Mouse (Mus musculus): Measurements from ENCODE around the gene Samsn1. TPM values are rescaled to one million over a fixed set of nuclear protein-coding genes. Genes with fewer than 3 reads are reported as not detected.
"Not testable (repeated sequence)": the region's sequence is repeated elsewhere in the genome, so short reads cannot be mapped to it uniquely, and the experiment has no call there.

The Samsn1 gene
- total RNA-seq, 2 experiments from 2014 or later: 0.16 to 0.18 TPM

- intact Hi-C loops (cut with DNase I; ENCODE audit: low total_unique reads); DNase-seq: not testable (repeated sequence)
Observed at GRCm38 (mm10) chr16:75826949-75827348, 195.1 kb downstream of the Samsn1 start.

GRCm38 (mm10) chr16:75826498-75826897 is 195.6 kb downstream of the Samsn1 start:
- intact Hi-C loops (cut with DNase I; ENCODE audit: low total_unique reads): no loop called here
- no peak for DNase-seq

GRCm38 (mm10) chr16:75823226-75823625 is 198.9 kb downstream of the Samsn1 start:
- DNase-seq: no peak
- intact Hi-C loops (cut with DNase I; ENCODE audit: low total_unique reads): no loop called here

GRCm38 (mm10) chr16:75820963-75821362 is 201.1 kb downstream of the Samsn1 start:
- intact Hi-C loops (cut with DNase I; ENCODE audit: low total_unique reads): no loop called here
- DNase-seq: no peak

Measured in gastrocnemius, postnatal 14 days (tissue).